Mouse (Mus musculus) heart, postnatal 14 days (tissue): Measurements from ENCODE around the gene Gm3285. TPM values are rescaled to one million over a fixed set of nuclear protein-coding genes. Genes with fewer than 3 reads are reported as not detected.

Experiments used
- DNase-seq, 2 experiments: peaks; one replicate each; pipeline ENCODE4 v3.0.0; 2021 to 2022
- intact Hi-C: fragments of 180-260 bp; cut with DNase I; formaldehyde crosslinking; loops from one replicate; pipeline ENCODE4 v1.15.1; 2025
- total RNA-seq, 2 experiments: library from RNA; stranded (reverse); gene quantifications; 2 replicates each; pipeline ENCODE4 v1.2.3; 2021

The Gm3285 gene
- total RNA-seq, 2 experiments from 2014 or later = not detected

GRCm38 (mm10) chr10:77890987-77891565 is 29.3 kb downstream of the Gm3285 start:
- intact Hi-C loops = no loop called here
- DNase-seq = no peak

DNA sequence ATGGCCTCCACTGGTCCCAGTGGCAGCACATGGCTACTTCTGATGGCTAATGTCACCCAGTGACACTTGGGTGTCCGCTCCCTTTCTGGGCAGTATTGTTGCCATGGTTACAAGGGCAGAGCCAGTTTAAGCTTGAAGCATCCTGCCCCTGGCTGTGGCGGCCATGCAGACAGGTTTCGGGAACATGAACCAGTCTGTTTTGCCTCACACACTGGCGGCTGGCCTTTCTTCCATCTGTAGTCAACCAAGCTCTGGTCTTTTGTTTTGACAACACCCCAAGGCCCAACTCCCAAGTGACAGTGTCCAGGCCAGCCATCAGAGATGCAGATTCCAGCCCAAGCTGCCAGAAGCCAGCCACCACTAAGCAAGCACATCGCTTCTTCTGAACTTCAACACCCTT is 33.8 kb downstream of the Gm3285 start:
- intact Hi-C loops = no loop called here
- peak; percentile 13 to 31 for DNase-seq

- DNase-seq = no peak
- intact Hi-C loops = no loop called here
Observed at GRCm38 (mm10) chr10:77900126-77900525, 38.4 kb downstream of the Gm3285 start.

DNA sequence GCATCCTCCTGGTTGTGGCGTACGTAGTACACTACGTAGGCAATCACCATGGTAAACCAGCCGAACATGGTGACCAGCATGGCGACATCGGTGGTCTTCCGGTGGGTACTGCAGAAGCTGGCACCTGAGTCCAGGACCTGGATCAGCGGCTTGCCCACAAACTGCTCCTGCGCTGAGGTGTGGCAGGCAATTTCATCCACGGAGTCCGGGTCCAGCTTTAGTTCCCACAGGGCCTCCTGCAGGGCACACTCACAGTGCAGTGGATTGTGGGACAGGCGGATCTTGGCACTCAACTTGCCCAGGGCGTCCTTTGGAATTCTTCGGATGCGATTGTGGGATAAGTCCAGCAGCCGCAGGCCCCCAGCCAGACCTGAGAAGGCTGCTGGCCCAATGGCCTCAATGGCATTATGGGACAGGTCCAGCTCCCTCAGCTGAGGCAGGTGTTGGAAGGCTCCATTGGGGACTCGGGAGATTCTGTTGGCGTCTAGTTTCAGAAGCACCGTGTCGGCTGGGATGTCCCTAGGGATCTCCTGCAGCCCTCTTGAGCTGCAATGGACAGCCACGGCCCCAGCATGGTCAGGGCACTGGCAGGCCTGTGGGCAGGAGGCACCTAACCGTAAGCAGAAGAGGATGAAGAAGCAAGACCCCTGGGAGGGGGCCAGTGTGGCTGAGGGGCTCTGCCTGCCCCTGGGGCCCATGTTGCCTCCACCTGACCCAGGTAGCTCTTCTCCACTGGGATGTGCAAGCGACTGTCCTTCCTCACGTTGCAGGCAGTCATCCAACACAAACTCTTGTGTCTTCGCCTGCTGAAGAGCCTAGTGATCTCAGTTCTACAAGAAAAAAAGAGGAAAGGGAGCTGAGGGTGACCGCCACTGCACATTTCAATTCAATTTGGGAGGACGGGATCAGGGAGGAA is 39.4 kb downstream of the Gm3285 start:
- intact Hi-C loops = no loop called here
- DNase-seq = no peak

- DNase-seq = peak in 1 of 2 experiments; percentile 25
- intact Hi-C loops = no loop called here
Observed at GRCm38 (mm10) chr10:77901871-77902210, 40.1 kb downstream of the Gm3285 start.

GRCm38 (mm10) chr10:77902211-77902893 is 40.6 kb downstream of the Gm3285 start, which contains the start of gene Lrrc3:
Gene Lrrc3 (minus strand): TSS chr10:77902536.
- intact Hi-C loops = no loop called here
- peak; percentile 39 to 40 for DNase-seq

GRCm38 (mm10) chr10:77902894-77903715 is 41.3 kb downstream of the Gm3285 start:
- intact Hi-C loops = no loop called here
- peak in 1 of 2 experiments; percentile 18 for DNase-seq

Other genes starting within 250 kb of the Gm3285 start
- 10 to 100 TPM; 59.2 to 60.6 TPM for gene Ube2g2, start 239.7 kb upstream of the Gm3285 start, total RNA-seq
- gene Tspear, start 175.4 kb upstream of the Gm3285 start, total RNA-seq = under 1 TPM in 1 of 2 experiments, not detected in 1; 0.17 TPM
- gene Gm19402, start 171.2 kb upstream of the Gm3285 start, total RNA-seq = not detected
- not detected for gene Gm9508, start 164.7 kb upstream of the Gm3285 start, total RNA-seq
- not detected for gene Gm10272, start 155.3 kb upstream of the Gm3285 start, total RNA-seq
- not detected for gene Gm10024, start 150.5 kb upstream of the Gm3285 start, total RNA-seq
- not detected for gene Gm10142, start 146.2 kb upstream of the Gm3285 start, total RNA-seq
- gene Krtap12-1, start 141.4 kb upstream of the Gm3285 start, total RNA-seq = not detected
- gene Gm10100, start 135.5 kb upstream of the Gm3285 start, total RNA-seq = not detected
- gene Gm18596, start 119.3 kb upstream of the Gm3285 start, total RNA-seq = not detected
- not detected for gene Gm9736, start 110.6 kb upstream of the Gm3285 start, total RNA-seq
- gene Gm3233, start 102.3 kb upstream of the Gm3285 start, total RNA-seq = not detected
- not detected for gene Gm3238, start 90.7 kb upstream of the Gm3285 start, total RNA-seq
- gene Gm7138, start 85.0 kb upstream of the Gm3285 start, total RNA-seq = not detected
- gene Gm3250, start 79.4 kb upstream of the Gm3285 start, total RNA-seq = not detected
- not detected for gene Gm7137, start 73.8 kb upstream of the Gm3285 start, total RNA-seq
- not detected for gene Gm9639, start 66.9 kb upstream of the Gm3285 start, total RNA-seq
- gene Gm19668, start 62.8 kb upstream of the Gm3285 start, total RNA-seq = not detected
- not detected for gene Gm9507, start 50.1 kb upstream of the Gm3285 start, total RNA-seq
- gene Gm2696, start 47.3 kb upstream of the Gm3285 start, total RNA-seq = not detected
- not detected for gene Krtap10-4, start 34.9 kb upstream of the Gm3285 start, total RNA-seq
- not detected for gene Krtap10-10, start 26.0 kb upstream of the Gm3285 start, total RNA-seq
- not detected for gene Gm36176, start 15.2 kb upstream of the Gm3285 start, total RNA-seq
- gene Gm10318, start 9.1 kb upstream of the Gm3285 start, total RNA-seq = not detected
- under 1 TPM; 0.72 to 0.78 TPM for gene Lrrc3, start 40.6 kb downstream of the Gm3285 start, total RNA-seq
- 1 to 10 TPM in 1 of 2 experiments, under 1 TPM in 1; 0.34 to 1.5 TPM for gene Trpm2, start 108.6 kb downstream of the Gm3285 start, total RNA-seq
- 10 to 100 TPM in 1 of 2 experiments, 1 to 10 TPM in 1; 8.1 to 10.2 TPM for gene 1810043G02Rik, start 116.5 kb downstream of the Gm3285 start, total RNA-seq
- 100 to 1,000 TPM; 104 to 107 TPM for gene Pfkl, start 148.1 kb downstream of the Gm3285 start, total RNA-seq
- gene Dnmt3l, start 180.0 kb downstream of the Gm3285 start, total RNA-seq = not detected
- under 1 TPM in 1 of 2 experiments, not detected in 1; 0.12 TPM for gene Aire, start 181.6 kb downstream of the Gm3285 start, total RNA-seq
- gene Icosl, start 207.3 kb downstream of the Gm3285 start, total RNA-seq = 1 to 10 TPM; 5.5 to 6.0 TPM